Mouse (Mus musculus) skeletal muscle tissue, adult 2 months (tissue): ENCODE data around the gene Gpr146.
"Not testable (repeated sequence)": the region's sequence is repeated elsewhere in the genome, so short reads cannot be mapped to it uniquely, and the experiment has no call there.

ENCODE experiments used
- DNase-seq: peaks from one replicate; pipeline ENCODE4 v3.0.0-alpha.2; 2012; ENCODE audit warnings: low read depth, low spot score

The Gpr146 gene

GRCm38 (mm10) chr5:139377468-139378270, at the start of gene Gpr146:
Gene Gpr146, plus strand, starts transcription at chr5:139377697.
- peak; percentile 92 for DNase-seq

DNA sequence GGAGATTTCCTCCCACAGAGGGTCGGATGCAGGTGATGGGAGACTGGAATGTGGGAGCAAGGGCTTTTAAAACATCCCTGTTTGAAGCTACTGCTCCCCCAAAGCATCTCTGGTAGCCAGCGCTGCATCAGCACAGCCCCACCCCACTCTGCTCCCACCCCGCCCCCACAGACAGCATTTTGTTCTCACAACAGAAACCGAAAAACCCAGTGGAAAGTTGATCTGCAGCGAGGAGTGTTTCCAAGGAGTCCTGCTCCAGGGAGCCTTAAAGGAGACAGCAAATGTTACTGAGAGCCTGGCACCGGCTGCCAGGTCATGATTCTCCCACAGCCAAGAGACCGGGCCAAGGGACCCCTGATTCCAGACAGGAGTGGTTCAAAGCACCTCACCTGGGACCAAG, 46.7 kb upstream of the Gpr146 start:
- no peak for DNase-seq

DNA sequence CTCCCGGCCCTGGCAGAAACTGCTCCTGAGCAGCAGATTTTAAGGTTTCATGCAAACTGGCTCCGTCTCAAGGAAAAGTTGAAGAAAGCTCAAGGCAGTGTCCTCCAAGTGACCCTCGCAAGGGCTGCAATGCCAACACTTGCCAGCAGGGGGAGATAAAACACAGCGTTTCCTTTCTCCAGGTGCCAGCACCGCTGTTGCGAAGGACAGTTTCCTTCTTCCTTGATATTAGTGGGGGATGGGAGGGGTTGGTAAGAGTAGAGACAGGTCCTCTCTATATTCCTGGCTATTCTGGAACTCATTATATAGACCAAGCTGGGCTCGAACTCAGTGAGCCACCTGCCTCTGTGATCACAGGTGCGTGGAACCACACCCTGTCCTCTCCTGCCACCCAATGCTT, 45.8 kb upstream of the Gpr146 start:
- DNase-seq, result peak; percentile 77

GRCm38 (mm10) chr5:139332590-139333272, 44.8 kb upstream of the Gpr146 start:
- no peak for DNase-seq

GRCm38 (mm10) chr5:139333301-139334013, 44.0 kb upstream of the Gpr146 start:
- no peak for DNase-seq

- DNase-seq, result not testable (repeated sequence)
These were observed 43.1 kb upstream of the Gpr146 start for GRCm38 (mm10) chr5:139334394-139334793.

DNA sequence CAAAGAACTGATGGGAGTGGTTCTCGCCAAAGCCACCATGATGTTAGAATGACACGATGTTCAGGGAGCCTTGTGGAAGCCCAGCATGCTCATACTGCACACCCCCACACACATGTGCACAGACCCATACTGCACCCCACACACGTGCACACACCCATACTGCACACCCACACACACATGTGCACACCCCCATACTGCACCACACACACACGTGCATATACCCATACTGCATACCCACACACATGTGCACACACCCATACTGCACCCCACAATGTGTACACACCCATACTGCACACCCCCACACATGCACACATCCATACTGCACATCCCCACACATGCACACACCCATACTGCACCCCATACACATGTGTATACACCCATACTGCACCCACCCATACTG, 41.9 kb upstream of the Gpr146 start:
- no peak for DNase-seq

DNA sequence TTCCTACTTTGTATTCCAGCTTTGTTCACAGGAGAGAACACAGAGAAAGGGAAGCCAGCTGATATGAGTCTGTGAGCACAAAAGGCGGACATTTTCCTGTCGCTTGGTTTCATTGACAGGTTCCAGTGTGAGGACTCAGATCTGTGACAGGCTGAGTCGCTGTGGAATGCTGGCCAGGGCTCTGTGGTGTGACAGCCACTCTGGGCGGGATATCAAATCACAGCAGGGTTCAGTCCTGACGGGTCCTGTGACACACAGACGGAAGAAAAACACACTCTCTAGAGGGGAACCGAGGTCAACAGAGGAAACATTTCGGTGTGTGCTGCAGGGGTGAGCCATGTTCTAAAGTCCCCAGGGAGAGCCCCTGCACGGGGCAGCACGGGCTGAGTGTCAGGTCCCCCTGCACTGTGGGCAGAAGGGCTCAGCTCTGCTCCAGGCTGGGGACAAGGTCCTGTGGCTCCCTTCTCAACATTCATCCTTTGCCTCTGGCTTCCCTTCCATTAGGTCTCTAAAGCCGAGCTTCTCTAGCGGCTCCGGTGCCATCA, 39.6 kb upstream of the Gpr146 start:
- peak; percentile 56 for DNase-seq

GRCm38 (mm10) chr5:139338403-139338802, 39.1 kb upstream of the Gpr146 start:
- no peak for DNase-seq

- no peak for DNase-seq
These were observed 38.6 kb upstream of the Gpr146 start for GRCm38 (mm10) chr5:139338891-139339290.

GRCm38 (mm10) chr5:139344021-139344686, 33.3 kb upstream of the Gpr146 start:
- DNase-seq, result peak; percentile 74

DNA sequence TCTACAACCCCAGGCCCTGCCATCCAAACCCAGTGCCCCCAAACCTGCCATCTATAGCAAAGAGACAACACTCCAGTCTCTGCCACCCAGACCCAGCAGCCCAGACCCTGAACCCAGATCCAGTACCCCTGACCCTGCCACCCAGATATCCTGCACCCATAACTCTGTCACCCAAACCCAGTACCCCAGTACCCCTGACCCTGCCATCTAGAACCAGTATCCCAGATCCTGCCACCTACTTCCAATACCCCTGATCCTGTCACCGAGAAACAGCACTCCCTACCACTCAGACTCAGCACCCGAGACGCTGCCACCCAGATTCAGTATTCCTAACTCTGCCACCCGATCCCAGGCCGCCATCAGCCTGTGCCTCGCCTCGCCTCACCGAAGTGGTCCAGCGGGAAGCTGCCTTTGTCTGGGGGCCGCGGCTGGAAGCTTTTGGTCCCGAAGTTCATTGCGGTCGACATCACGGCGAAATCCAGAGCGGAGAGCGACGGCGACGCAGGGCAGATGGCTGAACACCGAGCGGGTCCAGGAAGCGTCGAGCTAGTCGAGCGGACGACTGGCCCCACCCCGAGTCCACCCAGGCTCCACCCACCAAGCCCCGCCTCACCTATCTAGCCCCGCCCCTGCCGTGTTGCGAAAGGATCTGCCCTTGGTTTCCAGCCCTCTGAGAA, 32.7 kb upstream of the Gpr146 start:
- DNase-seq, result peak; percentile 91

- no peak for DNase-seq
These were observed 32.2 kb upstream of the Gpr146 start for GRCm38 (mm10) chr5:139345364-139345714.

- DNase-seq, result no peak
These were observed 30.3 kb upstream of the Gpr146 start for GRCm38 (mm10) chr5:139347225-139347624.

GRCm38 (mm10) chr5:139349713-139350112, 27.8 kb upstream of the Gpr146 start:
- DNase-seq, result no peak

GRCm38 (mm10) chr5:139351134-139351533, 26.4 kb upstream of the Gpr146 start, which contains the start of gene Cox19:
Gene Cox19, minus strand, starts transcription at chr5:139351418.
- DNase-seq, result no peak

DNA sequence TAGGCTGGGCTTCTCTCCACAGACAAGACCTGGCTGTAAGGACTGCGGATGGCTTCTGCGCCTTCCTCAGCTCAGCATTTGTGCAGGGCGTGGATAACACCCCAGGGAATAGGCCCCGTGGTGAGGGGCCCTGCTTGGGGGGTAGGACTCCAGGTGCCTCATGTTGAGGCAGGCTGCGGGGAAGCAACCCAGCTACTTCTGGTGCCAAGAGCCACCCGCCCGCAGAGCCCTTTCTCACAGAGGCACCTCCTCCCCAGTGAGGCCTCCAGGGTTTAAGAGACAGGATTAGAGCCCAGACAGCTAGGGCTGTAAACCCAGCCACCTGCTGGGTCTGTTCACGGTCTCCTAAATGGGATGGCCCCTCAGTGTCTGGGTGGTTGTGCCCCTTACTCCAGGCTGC, 25.9 kb upstream of the Gpr146 start:
- no peak for DNase-seq

- no peak for DNase-seq
These were observed 25.2 kb upstream of the Gpr146 start, which contains the start of gene Cyp2w1 for GRCm38 (mm10) chr5:139352317-139352716. Gene Cyp2w1, plus strand, starts transcription at chr5:139352617.

DNA sequence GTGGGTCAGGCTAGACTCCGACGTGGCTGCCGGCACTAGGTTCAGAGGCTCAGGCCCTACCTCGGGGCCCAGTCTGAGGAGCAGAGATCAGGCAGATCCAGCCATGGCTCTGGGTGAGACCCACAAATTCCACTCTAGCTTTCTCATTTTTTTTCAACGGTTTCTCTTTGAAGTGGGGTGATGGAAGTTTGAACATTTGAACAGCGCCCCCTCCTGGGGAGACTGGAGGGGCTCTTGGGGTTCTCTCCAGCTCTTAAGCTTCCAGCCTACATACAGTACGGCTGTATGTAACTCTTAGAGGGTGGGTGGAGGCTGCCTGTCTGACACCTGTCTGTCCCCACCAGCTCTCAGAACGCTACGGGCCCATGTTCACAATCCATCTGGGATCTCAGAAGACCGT, 24.0 kb upstream of the Gpr146 start:
- no peak for DNase-seq

DNA sequence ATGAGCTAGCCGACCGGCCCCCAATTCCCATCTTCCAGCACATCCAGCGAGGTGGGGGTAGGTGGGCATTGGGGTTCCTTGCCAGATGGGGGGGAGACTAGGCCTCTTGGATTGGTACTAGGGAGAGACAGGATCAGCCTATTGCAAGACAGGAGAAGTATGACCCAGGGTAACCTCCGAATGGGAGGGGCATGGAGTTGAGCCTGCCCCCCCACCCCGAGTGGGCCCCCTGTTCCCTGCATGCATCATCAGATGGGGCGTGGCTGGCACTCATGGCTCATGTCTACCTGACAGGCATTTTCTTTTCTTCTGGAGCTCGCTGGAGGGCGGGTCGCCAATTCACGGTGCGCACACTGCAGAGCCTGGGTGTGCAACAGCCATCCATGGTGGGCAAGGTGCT, 23.6 kb upstream of the Gpr146 start:
- DNase-seq, result no peak

DNA sequence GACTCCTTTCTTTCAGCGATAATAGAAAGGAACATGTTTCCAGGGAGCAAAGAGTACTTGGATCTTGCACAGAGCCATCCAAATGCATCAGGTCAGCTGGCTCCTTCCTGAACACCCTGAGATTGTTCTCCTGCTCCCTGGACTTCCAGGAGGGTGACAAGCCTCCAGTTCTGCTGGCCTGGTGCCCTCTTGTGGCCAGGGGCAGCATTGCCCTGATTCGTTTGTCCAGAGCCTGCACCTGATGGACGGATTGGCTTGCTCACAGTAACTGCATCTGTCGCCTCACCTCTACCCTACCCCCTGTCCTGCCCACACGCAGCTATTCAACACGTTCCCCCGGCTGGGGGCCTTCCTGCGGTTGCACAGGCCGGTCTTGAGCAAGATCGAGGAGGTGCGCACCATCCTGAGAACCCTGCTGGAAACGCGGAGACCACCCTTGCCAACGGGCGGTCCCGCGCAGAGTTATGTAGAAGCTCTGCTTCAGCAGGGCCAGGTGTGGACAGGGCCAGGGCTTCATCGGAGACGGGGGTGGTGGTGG, 22.2 kb upstream of the Gpr146 start:
- DNase-seq, result no peak
